Mouse (Mus musculus) heart, embryonic 16.5 days (tissue): ENCODE measurements around the gene Pld2. TPM values are rescaled to one million over a fixed set of nuclear protein-coding genes. Genes with fewer than 3 reads are reported as not detected.

Experiments used
- ATAC-seq: fragments of 200-750 bp; cut with Nextera tagmentation; replicated peaks from 2 replicates; pipeline ENCODE4 v1.8.0; 2017; ENCODE audit warnings: moderate number of reproducible peaks; ENCODE audit not compliant: insufficient read depth, low FRiP score; ENCODE audit errors: extremely low read depth
- H3K27ac ChIP-seq: fragments of 300-500 bp; sonication (generic); 2 replicates; pipeline ENCODE4 v1.5.1; 2014; ENCODE audit warnings: mild to moderate bottlenecking, low read length, control low read depth, moderate library complexity
- H3K27me3 ChIP-seq: fragments of 300-500 bp; sonication (generic); 2 replicates; pipeline ENCODE4 v1.6.1; 2014; ENCODE audit warnings: low read length, mixed read lengths; ENCODE audit not compliant: control insufficient read depth, insufficient read depth
- H3K36me3 ChIP-seq: fragments of 300-500 bp; sonication (generic); 2 replicates; pipeline ENCODE4 v1.6.1; 2014; ENCODE audit not compliant: control insufficient read depth, insufficient read depth
- H3K4me1 ChIP-seq: fragments of 300-500 bp; sonication (generic); 2 replicates; pipeline ENCODE4 v1.6.1; 2014; ENCODE audit warnings: low read length, mixed read lengths; ENCODE audit not compliant: control insufficient read depth, insufficient read depth
- H3K4me2 ChIP-seq: fragments of 300-500 bp; sonication (generic); 2 replicates; pipeline ENCODE4 v1.6.1; 2014; ENCODE audit warnings: low read depth, mild to moderate bottlenecking, control low read depth, low read length
- H3K4me3 ChIP-seq: fragments of 300-500 bp; sonication (generic); 2 replicates; pipeline ENCODE4 v1.5.1; 2014; ENCODE audit warnings: mild to moderate bottlenecking, control low read depth, low read length
- H3K9ac ChIP-seq: fragments of 300-500 bp; sonication (generic); 2 replicates; pipeline ENCODE4 v1.6.1; 2014; ENCODE audit warnings: low read length, control low read depth
- H3K9me3 ChIP-seq: fragments of 300-500 bp; sonication (generic); replicated peaks from 2 replicates; pipeline ENCODE4 v1.6.1; 2016; ENCODE audit warnings: low read length; ENCODE audit not compliant: control insufficient read depth
- WGBS: fragments of 180-500 bp; shearing (Covaris S2); extraction: QIAGEN DNeasy Blood & Tissue Kit; methylation state at CpG from one replicate; pipeline ENCODE4 v1.1.7; 2014; 5-methylcytosine and 5-hydroxymethylcytosine counted together
- polyA plus RNA-seq: library from polyadenylated mRNA; unstranded; fragments of >200 nt; fragmentation: Nextera tagmentation; extraction: Ambion mirVana; gene quantifications from 2 replicates; pipeline ENCODE4 v1.2.1, GENCODE M21; 2015

The Pld2 gene
- 9.1 and 12.0 TPM in 2 replicates for polyA plus RNA-seq

DNA sequence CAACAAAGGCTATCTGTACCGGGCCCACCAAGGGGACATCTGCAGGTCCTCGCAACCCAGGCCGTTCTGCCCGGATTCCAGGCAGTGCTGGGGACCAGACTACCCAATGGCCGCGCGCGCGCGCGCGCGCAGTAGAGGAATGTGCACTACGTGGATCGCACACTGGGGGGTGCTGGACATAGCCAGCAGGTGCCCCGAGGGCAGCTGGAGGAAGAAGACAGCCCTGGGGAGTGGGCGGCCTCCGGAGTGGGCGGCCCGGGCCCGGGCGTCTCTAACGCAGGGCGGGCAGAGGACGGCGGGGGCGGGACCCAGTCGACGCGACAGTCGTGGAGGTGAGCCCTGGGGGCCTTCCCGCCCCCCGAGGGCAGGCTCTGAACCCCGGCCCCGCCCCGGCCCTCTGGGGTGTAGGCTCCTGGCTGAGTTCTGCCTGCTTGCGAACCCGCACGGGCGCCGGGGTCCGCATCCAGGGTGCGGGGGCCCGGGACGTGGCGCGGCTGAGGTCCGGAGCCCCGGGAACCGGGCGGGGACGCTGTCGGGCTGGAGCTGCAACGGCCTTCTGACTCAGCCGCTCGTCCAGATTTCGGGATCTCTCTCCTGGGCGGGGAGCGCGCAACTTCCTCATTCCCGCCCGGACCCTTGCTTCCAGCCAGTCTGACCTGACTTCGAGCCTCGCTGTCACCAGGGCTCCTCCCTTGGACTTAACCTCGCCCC, at the start of gene Pld2:
Gene Pld2 (plus strand): TSS at position 188 of the 711 bp plus-strand sequence.
- H3K4me2 ChIP-seq = peak within 1 kb of the TSS; percentile 71
- peak within 1 kb of the TSS; percentile 80 for H3K27ac ChIP-seq
- peak within 1 kb of the TSS; percentile 72 for H3K4me3 ChIP-seq
- H3K9ac ChIP-seq = peak within 1 kb of the TSS; percentile 84
- H3K36me3 ChIP-seq = no peaks in the 10 kb centered on the region
- WGBS = under 1% methylated on average over 60 of the region's 65 CpGs
- H3K4me1 ChIP-seq = peaks cover 10% of the 10 kb centered on the region
- H3K9me3 ChIP-seq = no peaks in the 10 kb centered on the region
- H3K27me3 ChIP-seq = no peaks in the 10 kb centered on the region
- peak; percentile 98 for ATAC-seq

DNA sequence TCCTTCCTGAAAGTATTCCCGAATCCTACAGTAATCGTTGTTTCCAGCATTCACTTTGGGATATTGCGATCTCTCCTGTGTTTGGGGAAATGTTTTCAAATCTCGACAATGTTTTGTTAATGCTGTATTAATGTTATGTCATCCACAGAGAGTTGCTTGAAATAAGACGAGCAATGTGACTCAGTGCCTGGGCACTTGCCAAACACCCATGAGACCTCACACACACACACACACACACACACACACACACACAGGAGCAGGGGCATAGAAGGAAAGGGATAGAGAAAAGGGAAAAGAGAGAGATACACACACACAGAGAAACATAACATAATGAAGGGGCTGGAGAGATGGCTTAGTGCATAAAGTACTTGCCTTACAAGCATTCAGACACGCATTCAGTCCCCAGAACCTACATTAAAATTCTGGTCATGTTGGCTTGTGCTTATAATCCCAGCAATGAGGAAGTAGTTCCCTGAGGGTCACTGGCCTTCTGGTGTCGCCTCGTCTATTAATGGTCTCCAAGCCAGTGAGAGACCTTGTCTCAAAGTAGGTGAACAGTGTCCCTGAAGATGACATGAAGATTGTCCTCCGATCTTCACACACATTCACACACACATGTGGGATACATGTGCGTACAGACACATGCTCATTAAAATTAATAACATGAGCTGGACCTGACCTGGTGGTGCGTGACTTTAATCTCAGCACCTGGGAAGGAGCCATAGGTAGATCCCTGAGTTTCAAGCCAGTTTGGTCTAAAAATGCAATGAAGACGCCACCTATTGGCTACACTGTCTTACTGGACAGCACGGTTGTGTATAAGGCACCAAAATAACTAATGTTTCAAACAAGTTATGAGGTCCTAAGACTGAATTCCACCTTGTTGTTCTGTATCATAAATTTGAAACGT, 40.0 kb upstream of the Pld2 start:
- no peak for ATAC-seq
- Histone ChIP-seq H3K9me3 (no peaks in the 10 kb centered on the region), H3K4me1 (no peaks in the 10 kb centered on the region), H3K9ac (no peak overlapping the region), H3K36me3 (no peaks in the 10 kb centered on the region), H3K27me3 (no peaks in the 10 kb centered on the region), H3K27ac (no peak overlapping the region), H3K4me2 (no peak overlapping the region), H3K4me3 (no peak overlapping the region)
- 64% methylated on average over 14 of the region's 14 CpGs for WGBS

DNA sequence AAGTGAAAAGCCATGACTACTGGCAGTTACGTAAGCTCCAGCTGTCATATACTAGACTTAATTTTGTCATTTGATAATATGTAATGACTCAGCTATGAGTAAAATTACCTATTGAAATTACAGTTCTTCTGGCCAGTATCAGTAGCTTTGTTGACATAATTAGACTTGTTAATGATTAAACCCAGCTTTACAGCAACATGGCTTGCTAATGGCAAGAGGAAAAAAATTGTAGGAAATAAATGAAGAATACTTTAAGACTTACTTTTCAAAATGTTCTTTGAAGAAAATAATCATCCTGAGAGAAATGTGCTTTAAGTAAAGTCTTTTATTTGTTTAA, 39.4 kb upstream of the Pld2 start:
- 71% methylated on average over 1 of the region's 1 CpGs for WGBS
- H3K27ac ChIP-seq = no peak overlapping the region

DNA sequence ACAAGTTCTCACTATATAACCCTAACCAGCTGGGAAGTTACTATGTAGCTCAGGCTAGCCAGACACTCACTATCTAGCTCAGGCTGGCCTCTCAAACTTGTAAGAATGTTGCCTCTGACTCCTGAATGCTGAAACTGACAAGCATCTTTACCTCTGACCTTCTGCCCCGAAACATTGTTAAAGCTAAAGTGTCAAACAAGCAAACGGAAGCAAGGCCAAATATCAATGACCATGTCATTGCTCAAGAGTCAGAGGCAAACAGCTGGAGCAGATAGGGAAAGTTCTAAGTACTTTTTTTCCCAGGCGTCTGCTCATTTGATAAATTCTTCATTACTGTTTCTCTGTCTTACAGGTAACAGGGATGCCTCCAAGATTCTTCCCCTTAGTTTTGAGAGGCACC, 37.8 kb upstream of the Pld2 start:
- Histone ChIP-seq H3K36me3 (no peaks in the 10 kb centered on the region), H3K4me3 (no peak overlapping the region), H3K9me3 (no peaks in the 10 kb centered on the region), H3K4me1 (no peaks in the 10 kb centered on the region), H3K9ac (no peak overlapping the region), H3K27me3 (no peaks in the 10 kb centered on the region), H3K4me2 (no peak overlapping the region), H3K27ac (no peak overlapping the region)
- ATAC-seq = no peak
- WGBS = 43% methylated on average over 3 of the region's 3 CpGs

More for the DNA sequence above, 39.4 kb upstream of the Pld2 start:
- Histone ChIP-seq H3K4me2 (no peak overlapping the region), H3K9me3 (no peaks in the 10 kb centered on the region), H3K27me3 (no peaks in the 10 kb centered on the region), H3K4me3 (no peak overlapping the region), H3K9ac (no peak overlapping the region), H3K36me3 (no peaks in the 10 kb centered on the region), H3K4me1 (no peaks in the 10 kb centered on the region)
- no peak for ATAC-seq

DNA sequence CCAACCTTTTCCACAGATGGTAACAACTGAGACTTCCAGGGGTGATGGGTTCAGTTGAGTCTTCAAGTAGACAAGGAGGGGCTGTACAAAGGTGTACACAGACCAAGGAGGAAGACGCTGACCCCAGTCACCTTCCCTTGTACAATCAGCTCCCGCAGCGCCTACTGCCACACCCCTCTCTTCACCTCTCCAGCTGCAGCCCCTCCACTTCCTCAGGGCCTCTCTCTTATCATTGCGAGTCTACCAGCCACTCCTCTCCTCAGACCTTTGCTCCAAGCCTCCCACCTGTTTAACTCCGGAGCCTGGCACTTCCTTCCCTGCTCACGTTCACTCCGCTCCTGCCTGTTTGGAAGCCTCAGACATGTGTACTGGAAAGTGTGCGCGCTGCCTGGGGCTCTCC, 34.9 kb upstream of the Pld2 start, which contains the start of gene Tm4sf5:
Gene Tm4sf5 (plus strand): TSS at position 275 of the 400 bp plus-strand sequence.
- H3K36me3 ChIP-seq = no peaks in the 10 kb centered on the region
- peaks cover 10% of the 10 kb centered on the region for H3K27me3 ChIP-seq
- no peak within 1 kb of the TSS for H3K4me3 ChIP-seq
- ATAC-seq = no peak
- no peak within 1 kb of the TSS for H3K4me2 ChIP-seq
- H3K27ac ChIP-seq = no peak within 1 kb of the TSS
- H3K9ac ChIP-seq = no peak within 1 kb of the TSS
- WGBS = 49% methylated on average over 9 of the region's 9 CpGs
- 0 out of 2 replicates have a peak, but pooled peaks cover 4% of the 10 kb centered on the region for H3K4me1 ChIP-seq
- no peaks in the 10 kb centered on the region for H3K9me3 ChIP-seq

DNA sequence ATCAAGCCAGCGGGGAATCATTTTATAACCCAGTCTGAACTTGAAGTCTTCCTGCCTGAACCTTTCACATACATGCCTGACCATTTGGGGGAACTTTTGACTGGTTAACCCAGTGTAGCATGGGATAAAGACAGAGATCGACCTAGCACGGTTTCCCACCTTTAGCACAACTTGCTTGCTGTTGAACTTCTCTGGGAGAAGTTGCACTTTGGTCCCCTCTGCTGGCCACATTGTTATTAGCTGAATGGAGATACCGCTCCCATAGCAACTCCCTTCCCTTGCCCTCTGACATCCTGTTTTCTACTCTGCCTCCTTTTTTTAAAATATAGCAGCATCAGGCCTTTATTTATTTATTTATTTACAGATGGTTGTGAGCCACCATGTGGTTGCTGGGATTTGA, 33.5 kb upstream of the Pld2 start:
- H3K9me3 ChIP-seq = no peaks in the 10 kb centered on the region
- ATAC-seq = peak; percentile 58
- no peak overlapping the region for H3K27ac ChIP-seq
- no peak overlapping the region for H3K9ac ChIP-seq
- H3K4me1 ChIP-seq = 0 out of 2 replicates have a peak, but pooled peaks cover 4% of the 10 kb centered on the region
- no peak overlapping the region for H3K4me3 ChIP-seq
- H3K36me3 ChIP-seq = no peaks in the 10 kb centered on the region
- peaks cover 14% of the 10 kb centered on the region for H3K27me3 ChIP-seq
- WGBS = 23% methylated on average over 4 of the region's 4 CpGs
- H3K4me2 ChIP-seq = no peak overlapping the region

DNA sequence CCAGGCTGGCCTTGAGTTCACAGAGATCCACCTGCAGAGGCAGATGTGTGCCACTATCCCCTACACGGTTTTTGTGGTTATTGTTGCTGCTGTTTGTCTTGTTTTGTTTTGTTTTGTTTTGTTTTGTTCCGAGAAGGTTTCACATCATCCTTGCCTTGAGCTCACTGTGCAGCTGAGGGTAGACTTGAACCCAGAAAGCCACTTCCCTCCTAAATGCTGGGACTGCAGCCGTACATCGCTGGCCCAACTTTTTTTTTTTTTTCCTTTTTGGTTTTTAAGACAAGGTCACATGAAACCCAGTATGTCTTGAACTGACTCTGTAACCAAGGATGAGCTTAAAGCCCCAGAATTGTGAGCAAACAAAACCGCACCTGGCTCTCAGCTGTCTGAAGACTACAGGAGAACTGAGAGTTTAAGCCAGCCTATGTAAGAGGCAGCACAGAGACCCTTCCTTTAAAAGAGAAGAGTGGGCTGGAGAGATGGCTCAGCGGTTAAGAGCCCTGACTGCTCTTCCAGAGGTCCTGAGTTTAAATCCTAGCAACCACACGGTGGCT, 32.8 kb upstream of the Pld2 start:
- H3K4me2 ChIP-seq = no peak overlapping the region
- ATAC-seq = no peak
- H3K27ac ChIP-seq = no peak overlapping the region
- H3K4me1 ChIP-seq = 0 out of 2 replicates have a peak, but pooled peaks cover 4% of the 10 kb centered on the region
- H3K9ac ChIP-seq = no peak overlapping the region
- H3K36me3 ChIP-seq = no peaks in the 10 kb centered on the region
- H3K27me3 ChIP-seq = peaks cover 14% of the 10 kb centered on the region
- no peak overlapping the region for H3K4me3 ChIP-seq
- H3K9me3 ChIP-seq = no peaks in the 10 kb centered on the region
- WGBS = 61% methylated on average over 7 of the region's 7 CpGs

DNA sequence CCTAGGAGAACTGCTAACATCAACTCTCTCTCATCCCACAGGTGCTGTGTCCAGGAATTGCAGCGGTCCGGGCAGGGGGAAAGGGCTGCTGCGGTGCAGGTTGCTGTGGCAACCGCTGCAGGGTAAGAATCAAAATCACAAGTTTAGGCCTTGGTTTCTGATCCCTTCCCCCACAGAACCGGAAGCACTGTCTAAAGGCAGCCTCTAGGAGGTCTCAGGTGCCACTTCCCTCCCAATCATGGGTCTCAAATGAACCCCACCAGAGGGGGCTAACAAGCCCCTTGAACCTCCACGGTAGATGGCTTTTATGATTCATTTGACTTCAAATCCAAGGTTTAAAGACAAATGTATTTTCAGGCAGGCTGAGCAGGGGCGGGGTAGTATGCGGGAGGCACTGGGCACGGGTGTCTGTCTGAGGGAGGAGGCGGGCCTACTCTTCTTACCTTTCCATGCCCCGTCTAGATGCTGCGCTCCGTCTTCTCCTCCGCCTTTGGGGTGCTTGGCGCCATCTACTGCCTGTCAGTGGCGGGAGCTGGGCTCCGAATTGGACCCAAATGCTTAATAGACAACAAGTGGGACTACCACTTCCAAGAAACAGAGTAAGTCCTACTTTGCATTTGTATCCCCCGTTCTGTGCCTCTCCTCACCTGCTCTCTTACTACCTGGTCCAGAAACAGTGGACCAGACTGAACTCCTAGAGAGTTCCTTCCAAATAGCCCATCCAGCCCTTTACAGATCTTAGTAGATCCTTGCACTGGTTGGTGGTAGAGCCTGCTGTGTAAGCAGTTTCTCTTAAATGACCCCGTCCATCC, 29.9 kb upstream of the Pld2 start:
- Histone ChIP-seq H3K9me3 (no peaks in the 10 kb centered on the region), H3K4me2 (0 out of 2 replicates have a peak overlapping the region, but pooled peaks have one; percentile 23), H3K27ac (no peak overlapping the region), H3K36me3 (no peaks in the 10 kb centered on the region), H3K4me1 (0 out of 2 replicates have a peak, but pooled peaks cover 4% of the 10 kb centered on the region), H3K4me3 (no peak overlapping the region), H3K27me3 (peaks cover 14% of the 10 kb centered on the region), H3K9ac (no peak overlapping the region)
- no peak for ATAC-seq
- WGBS = 11% methylated on average over 19 of the region's 19 CpGs
